Mouse (Mus musculus): ENCODE results near the gene Pars2. TPM values are rescaled to one million over a fixed set of nuclear protein-coding genes. Genes with fewer than 3 reads are reported as not detected.

Gene Pars2
- polyA plus RNA-seq, 1 experiment, result 9.9 TPM

DNA sequence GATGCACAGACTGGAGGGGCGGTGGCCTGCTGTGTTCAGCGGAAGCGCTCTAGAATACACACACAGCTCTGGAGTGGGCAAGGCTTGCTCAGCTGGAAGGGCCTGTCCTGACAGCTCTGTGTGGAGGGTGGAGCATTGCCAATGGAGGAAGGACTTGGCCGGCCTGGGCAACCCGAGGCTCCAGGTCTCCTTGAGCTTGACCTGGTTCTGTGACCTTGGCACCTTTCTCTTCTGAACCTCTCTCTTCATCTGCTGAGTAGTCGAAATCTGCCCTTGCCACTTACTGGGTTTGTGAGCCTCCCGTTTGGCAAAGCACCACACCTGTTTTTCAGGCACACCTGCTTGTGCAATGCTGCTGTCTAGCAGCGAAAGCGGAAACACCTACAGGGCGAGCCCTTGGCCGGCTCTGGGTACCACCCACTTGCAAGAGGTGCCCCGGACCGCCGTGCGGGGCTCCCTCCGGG is 28.8 kb upstream of the Pars2 start, which contains the start of gene Ttc22:
TSS of gene Ttc22 (plus strand) at position 403 of the 464 bp plus-strand sequence.
- TF ChIP-seq CTCF (IDR thresholded peaks at IDR 0.05; ENCODE audit: borderline replicate concordance, extremely low read depth, insufficient read depth, insufficient read length) (no peak), POLR2A (IDR thresholded peaks at IDR 0.05; ENCODE audit: borderline replicate concordance, extremely low read depth, insufficient read depth, insufficient read length, poor library complexity, severe bottlenecking) (no peak)
- DNase-seq (ENCODE audit: low read depth), result no peak

DNA sequence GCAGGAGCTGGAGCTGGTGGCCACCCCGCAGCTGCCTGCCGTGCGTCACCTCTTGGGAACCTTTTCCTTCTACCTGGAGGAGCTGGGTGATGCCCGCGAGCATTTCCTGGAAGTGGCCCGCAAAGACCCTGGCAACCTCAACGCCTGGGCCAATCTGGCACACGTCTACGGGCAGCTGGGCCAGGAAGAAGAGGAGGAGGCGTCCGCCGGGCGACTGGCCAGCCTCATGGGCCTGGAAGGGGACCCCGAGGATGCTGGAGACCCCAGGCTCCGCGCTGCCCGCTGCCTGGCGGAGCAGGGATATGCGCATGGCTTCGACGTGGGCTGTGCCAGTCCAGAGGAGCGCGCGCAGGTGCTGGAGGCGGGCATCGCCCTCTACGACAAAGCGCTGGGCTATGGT is 28.2 kb upstream of the Pars2 start:
- DNase-seq (ENCODE audit: low read depth), result no peak

DNA sequence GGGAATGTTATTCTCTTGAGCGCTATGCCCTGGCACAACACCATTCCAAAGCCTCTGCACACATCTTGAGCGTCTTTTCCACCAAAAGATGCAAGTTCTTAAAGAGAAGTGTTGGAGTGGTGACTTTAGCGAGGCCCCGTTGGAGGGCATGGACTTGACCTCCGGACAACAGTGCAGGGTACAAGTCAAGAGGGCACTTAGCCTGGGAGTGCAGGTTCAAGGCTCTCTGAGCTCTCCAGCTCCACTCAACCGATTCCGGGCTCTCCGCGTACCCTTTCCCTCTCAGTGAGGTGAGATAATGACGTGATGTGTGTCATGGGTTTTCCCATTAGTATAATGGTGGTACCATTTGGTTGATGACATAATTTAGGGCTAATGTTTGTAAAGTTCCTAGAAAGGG is 26.6 kb upstream of the Pars2 start:
- no peak for DNase-seq (ENCODE audit: low read depth)
- TF ChIP-seq POLR2A (IDR thresholded peaks at IDR 0.05; ENCODE audit: borderline replicate concordance, extremely low read depth, insufficient read depth, insufficient read length, poor library complexity, severe bottlenecking), result no peak
- no peak for TF ChIP-seq CTCF (IDR thresholded peaks at IDR 0.05; ENCODE audit: borderline replicate concordance, extremely low read depth, insufficient read depth, insufficient read length)

More for the DNA sequence above, 28.2 kb upstream of the Pars2 start:
- TF ChIP-seq POLR2A (IDR thresholded peaks at IDR 0.05; ENCODE audit: borderline replicate concordance, extremely low read depth, insufficient read depth, insufficient read length, poor library complexity, severe bottlenecking), result no peak
- TF ChIP-seq CTCF (IDR thresholded peaks at IDR 0.05; ENCODE audit: borderline replicate concordance, extremely low read depth, insufficient read depth, insufficient read length), result no peak

DNA sequence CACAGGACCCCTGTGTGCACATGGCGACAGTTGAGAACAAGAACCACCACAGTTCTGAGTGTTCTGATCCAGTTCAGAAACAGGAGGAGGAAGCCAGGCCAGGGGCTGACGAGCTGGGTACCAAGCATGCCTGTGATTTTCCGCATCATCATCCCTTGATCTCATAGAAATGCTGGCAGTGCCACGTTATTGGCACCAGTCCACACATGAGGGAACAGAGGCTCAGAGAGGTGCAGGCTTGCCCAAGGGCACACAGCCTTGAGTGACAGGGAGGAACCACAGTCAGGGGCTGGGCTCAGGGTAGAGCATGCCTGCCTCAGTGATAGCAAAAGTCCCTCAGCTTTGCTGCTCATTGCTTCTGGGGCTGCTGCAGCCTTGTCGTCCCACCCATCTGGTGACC is 23.1 kb upstream of the Pars2 start:
- DNase-seq (ENCODE audit: low read depth), result no peak
- no peak for TF ChIP-seq CTCF (IDR thresholded peaks at IDR 0.05; ENCODE audit: borderline replicate concordance, extremely low read depth, insufficient read depth, insufficient read length)
- no peak for TF ChIP-seq POLR2A (IDR thresholded peaks at IDR 0.05; ENCODE audit: borderline replicate concordance, extremely low read depth, insufficient read depth, insufficient read length, poor library complexity, severe bottlenecking)

DNA sequence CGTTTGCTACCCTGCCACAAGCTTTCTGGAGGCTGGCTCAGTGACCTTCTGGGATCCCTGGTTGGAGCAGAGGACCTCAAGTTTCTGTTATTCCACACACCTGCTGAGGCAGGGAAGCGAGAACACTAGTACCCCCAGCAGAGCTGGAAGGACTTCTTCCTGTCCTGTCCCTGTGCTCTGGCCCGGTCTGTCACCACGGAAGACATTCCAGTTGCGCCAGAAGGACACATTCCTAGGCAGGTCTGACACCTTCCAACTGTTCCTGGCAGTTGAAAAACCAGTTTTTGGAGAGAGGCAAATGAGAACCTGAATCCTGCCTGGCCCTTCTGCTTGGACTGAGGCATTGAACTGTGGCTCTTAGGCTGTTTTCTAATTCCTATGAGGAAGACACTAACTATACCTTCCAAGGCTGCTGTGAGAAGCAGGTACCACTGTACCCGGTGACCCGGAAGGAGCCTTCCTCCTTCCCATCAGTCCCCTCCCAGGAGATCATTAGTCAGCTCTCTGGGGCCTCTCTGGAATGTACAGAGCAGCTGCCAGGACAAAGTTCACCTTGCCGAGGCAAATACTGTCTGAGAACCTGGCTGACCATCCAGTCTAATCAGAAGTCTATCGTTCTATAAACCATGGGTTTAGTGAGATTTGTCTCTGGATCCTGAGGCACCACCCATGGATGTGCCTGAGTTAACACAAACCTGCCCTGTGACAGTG is 22.1 kb upstream of the Pars2 start:
- TF ChIP-seq CTCF (IDR thresholded peaks at IDR 0.05; ENCODE audit: borderline replicate concordance, extremely low read depth, insufficient read depth, insufficient read length), result no peak
- TF ChIP-seq POLR2A (IDR thresholded peaks at IDR 0.05; ENCODE audit: borderline replicate concordance, extremely low read depth, insufficient read depth, insufficient read length, poor library complexity, severe bottlenecking), result no peak
- DNase-seq (ENCODE audit: low read depth), result no peak

DNA sequence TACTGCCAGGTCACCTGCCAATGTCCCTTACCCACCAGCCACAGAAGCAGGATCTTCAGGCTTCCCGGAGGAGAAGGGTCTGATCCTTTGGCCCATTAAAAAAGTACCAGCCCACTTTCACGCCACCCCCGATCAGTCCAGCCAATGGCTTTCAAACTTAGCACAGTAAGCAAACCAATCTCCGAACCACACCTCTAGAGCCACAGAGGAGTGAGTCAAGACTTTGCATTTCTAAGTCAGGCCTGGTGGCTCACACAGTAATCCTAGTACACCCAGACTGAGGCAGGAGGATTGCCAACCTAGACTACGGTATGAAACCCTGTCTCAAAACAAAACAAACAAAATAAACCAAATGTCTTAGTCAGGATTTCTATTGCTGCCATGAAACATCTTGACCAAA is 21.5 kb upstream of the Pars2 start:
- no peak for DNase-seq (ENCODE audit: low read depth)
- TF ChIP-seq CTCF (IDR thresholded peaks at IDR 0.05; ENCODE audit: borderline replicate concordance, extremely low read depth, insufficient read depth, insufficient read length) (no peak), POLR2A (IDR thresholded peaks at IDR 0.05; ENCODE audit: borderline replicate concordance, extremely low read depth, insufficient read depth, insufficient read length, poor library complexity, severe bottlenecking) (no peak)

DNA sequence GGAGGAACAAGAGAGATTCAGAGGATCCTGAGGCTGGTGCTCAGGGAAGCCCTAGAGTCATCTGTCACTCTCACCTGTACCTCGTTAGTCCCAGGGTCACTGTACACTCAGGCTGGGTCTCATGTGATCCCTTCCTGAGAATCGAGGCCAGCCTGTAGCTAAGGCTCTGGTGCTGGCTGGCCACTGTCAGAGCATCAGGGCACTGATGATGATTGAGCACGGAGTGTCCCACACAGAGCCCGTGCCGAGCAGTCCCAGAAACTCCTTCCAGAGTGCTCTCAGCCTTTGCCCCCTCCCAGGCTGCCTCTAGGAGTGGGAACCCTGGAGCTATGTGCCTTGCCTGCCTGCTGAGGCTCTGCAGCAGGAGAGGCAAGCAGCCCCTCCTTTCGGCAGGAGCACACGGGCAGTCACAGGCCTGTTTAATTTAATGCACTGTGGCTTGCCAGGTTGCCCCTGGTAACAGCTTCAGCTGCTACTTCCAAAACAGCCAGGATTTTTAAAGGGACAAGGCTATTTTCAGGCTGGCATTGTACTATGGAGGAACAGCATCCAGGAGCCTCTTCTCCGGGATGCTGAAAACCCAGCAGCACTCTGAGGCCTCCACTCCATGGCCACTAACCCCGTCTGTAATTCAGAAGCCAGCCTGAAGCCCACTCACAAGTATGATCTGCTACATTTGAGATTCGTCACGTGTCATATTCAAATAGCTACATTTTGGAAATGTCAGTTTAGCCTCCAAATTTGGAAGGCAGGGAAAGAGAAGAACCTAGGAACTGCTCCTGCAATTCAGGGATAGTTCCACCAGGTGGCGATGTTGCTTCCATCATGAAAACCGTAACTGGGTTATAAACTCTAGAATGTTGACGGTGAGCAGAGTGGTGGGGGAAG is 20.3 kb upstream of the Pars2 start:
- DNase-seq (ENCODE audit: low read depth), result peak; percentile 93
- TF ChIP-seq POLR2A (IDR thresholded peaks at IDR 0.05; ENCODE audit: borderline replicate concordance, extremely low read depth, insufficient read depth, insufficient read length, poor library complexity, severe bottlenecking) (no peak), CTCF (IDR thresholded peaks at IDR 0.05; ENCODE audit: borderline replicate concordance, extremely low read depth, insufficient read depth, insufficient read length) (peak; percentile 78; the same call in 1 of the 2 replicates)

DNA sequence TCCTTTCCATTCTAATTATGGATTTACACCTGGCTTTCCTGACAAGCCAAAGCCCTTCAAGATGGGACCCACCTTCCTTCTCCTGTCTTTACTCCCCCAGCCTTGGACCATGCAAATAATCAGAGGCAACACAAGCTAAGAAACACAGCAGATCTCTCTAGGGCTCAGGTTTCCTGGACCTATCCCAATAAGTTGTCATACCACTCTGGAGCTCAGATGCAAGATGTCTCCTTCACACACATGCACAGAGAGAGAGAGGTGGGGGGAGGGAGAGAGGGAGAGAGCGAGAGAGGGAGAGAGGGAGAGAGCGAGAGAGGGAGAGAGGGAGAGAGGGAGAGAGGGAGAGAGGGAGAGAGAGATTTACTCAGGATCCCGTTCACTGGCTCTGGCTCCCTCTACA is 18.6 kb upstream of the Pars2 start:
- peak; percentile 50 for DNase-seq (ENCODE audit: low read depth)

DNA sequence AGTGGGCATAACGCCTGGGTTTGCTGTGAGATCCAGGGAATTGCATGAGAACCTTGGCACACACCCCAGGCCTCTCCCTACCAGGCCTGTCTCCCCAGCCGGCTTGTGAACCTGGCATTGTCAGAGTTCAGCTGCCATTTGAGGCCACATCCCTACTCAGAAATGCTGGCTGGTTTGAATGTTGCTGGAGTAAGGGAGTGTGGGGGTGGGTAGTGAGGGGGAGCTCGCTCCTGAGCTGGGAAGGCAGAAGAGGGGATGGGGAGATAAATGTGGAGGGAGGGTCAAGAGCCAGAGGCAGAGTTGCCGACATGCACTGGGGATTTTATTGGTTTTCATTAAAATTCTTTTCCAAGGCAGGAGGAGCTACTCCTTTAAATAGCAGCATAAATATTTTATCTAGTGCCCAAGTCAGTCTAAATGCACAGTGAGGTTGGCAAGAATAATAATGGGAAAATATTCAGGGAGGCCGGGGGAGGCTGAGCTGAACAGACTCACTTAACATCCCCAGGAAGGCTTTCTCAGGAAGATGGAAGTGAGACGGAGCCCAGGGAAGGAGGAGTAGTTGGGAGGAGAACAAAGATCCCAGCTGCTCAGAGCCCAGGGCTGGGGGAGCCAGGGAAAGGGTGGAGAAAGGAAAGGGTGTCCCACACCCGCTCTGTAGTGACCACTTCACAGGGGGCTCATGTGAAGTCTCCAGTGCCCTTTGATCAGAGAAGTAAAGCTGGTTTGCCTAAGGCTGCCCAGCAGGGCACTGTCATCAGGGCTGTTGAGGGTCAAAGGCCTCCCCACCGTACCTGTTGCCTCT is 17.4 kb upstream of the Pars2 start:
- no peak for TF ChIP-seq POLR2A (IDR thresholded peaks at IDR 0.05; ENCODE audit: borderline replicate concordance, extremely low read depth, insufficient read depth, insufficient read length, poor library complexity, severe bottlenecking)
- no peak for TF ChIP-seq CTCF (IDR thresholded peaks at IDR 0.05; ENCODE audit: borderline replicate concordance, extremely low read depth, insufficient read depth, insufficient read length)
- peak; percentile 64 for DNase-seq (ENCODE audit: low read depth)

More for the DNA sequence above, 18.6 kb upstream of the Pars2 start:
- no peak for TF ChIP-seq POLR2A (IDR thresholded peaks at IDR 0.05; ENCODE audit: borderline replicate concordance, extremely low read depth, insufficient read depth, insufficient read length, poor library complexity, severe bottlenecking)
- no peak for TF ChIP-seq CTCF (IDR thresholded peaks at IDR 0.05; ENCODE audit: borderline replicate concordance, extremely low read depth, insufficient read depth, insufficient read length)

DNA sequence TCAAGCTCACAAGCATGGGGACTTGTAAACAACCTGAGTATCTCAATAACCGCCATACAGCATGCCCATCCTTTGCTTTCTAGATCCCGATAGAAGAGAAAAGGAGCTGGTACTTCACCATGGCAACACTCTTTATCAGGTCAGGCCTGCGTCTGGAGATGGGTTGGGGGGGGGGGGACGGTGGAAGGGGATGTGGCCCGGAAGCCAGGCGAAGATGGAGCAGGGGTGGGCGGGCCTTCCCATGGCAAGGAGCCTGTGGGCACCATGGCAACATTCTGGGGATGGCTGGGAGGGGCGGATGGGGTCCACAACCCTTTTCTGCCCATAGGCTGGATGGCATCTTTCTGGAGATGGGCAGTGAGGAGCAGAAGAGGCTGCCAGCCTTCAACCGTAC is 16.8 kb upstream of the Pars2 start:
- TF ChIP-seq CTCF (IDR thresholded peaks at IDR 0.05; ENCODE audit: borderline replicate concordance, extremely low read depth, insufficient read depth, insufficient read length), result no peak
- TF ChIP-seq POLR2A (IDR thresholded peaks at IDR 0.05; ENCODE audit: borderline replicate concordance, extremely low read depth, insufficient read depth, insufficient read length, poor library complexity, severe bottlenecking), result no peak
- no peak for DNase-seq (ENCODE audit: low read depth)

Data from brain, embryonic 14.5 days (tissue).